Mouse (Mus musculus) MEL-GATA-1-ER (cell line): ENCODE data around the gene Fbp1.
A peak's percentile ranks its signal among the peaks of the same experiment; 100 is the strongest.
"Not testable (repeated sequence)": the region's sequence is repeated elsewhere in the genome, so short reads cannot be mapped to it uniquely, and the experiment has no call there.

Experiments
- DNase-seq: peaks from one replicate; pipeline ENCODE4 v3.0.0-alpha.2; 2012; ENCODE audit warnings: low read depth; ENCODE audit errors: extremely low read depth

Fbp1 gene

GRCm38 (mm10) chr13:62854666-62855065 lies 33.4 kb downstream of the Fbp1 start:
- peak; percentile 40 for DNase-seq

DNA sequence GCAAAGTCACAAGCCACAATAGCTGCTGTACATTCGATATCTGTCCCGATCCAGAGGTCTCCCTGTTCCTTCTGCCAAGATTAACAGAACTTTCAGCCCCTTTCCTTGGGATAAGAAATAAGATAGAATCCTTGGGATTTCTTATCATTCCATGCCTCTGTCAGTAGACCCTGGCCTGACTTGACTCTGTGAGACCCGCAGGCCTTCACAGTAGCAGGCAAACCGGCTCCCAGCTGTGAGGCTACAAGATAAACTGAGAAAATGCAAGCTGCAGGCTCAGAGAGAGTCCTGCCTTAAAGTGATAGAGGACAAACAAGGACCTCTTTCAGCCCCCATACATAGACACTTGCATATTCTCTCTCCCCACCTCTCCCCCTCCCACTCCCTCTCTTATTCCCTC lies 54.7 kb downstream of the Fbp1 start:
- DNase-seq, result peak; percentile 2

- no peak for DNase-seq
Measured at GRCm38 (mm10) chr13:62832239-62832638, 55.8 kb downstream of the Fbp1 start.

- DNase-seq, result not testable (repeated sequence)
Measured at GRCm38 (mm10) chr13:62815705-62816104, 72.4 kb downstream of the Fbp1 start.
